Mouse (Mus musculus): Measurements from ENCODE around the gene Rapgef5. TPM values are rescaled to one million over a fixed set of nuclear protein-coding genes. Genes with fewer than 3 reads are reported as not detected.

Gene Rapgef5
- polyA plus RNA-seq, 1 experiment from 2014 or later: 38.3 TPM

GRCm38 (mm10) chr12:117669610-117670400 is 153.5 kb downstream of the Rapgef5 start:
- no peak overlapping the region for H3K4me3 ChIP-seq (replicated peaks; ENCODE audit: low read length)
- no peak for ATAC-seq (ENCODE audit: low FRiP score)
- no peaks in the 10 kb centered on the region for H3K36me3 ChIP-seq (replicated peaks; ENCODE audit: control insufficient read depth, insufficient read depth)
- no peak overlapping the region for H3K4me2 ChIP-seq (replicated peaks)
- 89% methylated on average over 10 of the region's 10 CpGs for WGBS
- no peaks in the 10 kb centered on the region for H3K9me3 ChIP-seq (ENCODE audit: control insufficient read depth, low read length)
- H3K27ac ChIP-seq: no peak overlapping the region
- H3K4me1 ChIP-seq (replicated peaks; ENCODE audit: control insufficient read depth, insufficient read depth, low read length): no peaks in the 10 kb centered on the region
- no peak for DNase-seq (ENCODE audit: low spot score)
- H3K27me3 ChIP-seq (ENCODE audit: control insufficient read depth, insufficient read depth, low read length): no peaks in the 10 kb centered on the region
- H3K9ac ChIP-seq: no peak overlapping the region

GRCm38 (mm10) chr12:117673188-117673587 is 156.9 kb downstream of the Rapgef5 start:
- WGBS: 83% methylated on average over 2 of the region's 2 CpGs
- no peak for ATAC-seq (ENCODE audit: low FRiP score)

GRCm38 (mm10) chr12:117674511-117674910 is 158.2 kb downstream of the Rapgef5 start:
- H3K36me3 ChIP-seq (replicated peaks; ENCODE audit: control insufficient read depth, insufficient read depth): no peaks in the 10 kb centered on the region
- WGBS: 89% methylated on average over 2 of the region's 2 CpGs
- no peaks in the 10 kb centered on the region for H3K9me3 ChIP-seq (ENCODE audit: control insufficient read depth, low read length)
- no peak overlapping the region for H3K4me3 ChIP-seq (replicated peaks; ENCODE audit: low read length)
- DNase-seq (ENCODE audit: low spot score) (no peak), ATAC-seq (ENCODE audit: low FRiP score) (no peak)
- no peak overlapping the region for H3K27ac ChIP-seq
- no peaks in the 10 kb centered on the region for H3K4me1 ChIP-seq (replicated peaks; ENCODE audit: control insufficient read depth, insufficient read depth, low read length)
- H3K4me2 ChIP-seq (replicated peaks): no peak overlapping the region
- H3K9ac ChIP-seq: no peak overlapping the region
- no peaks in the 10 kb centered on the region for H3K27me3 ChIP-seq (ENCODE audit: control insufficient read depth, insufficient read depth, low read length)

More at GRCm38 (mm10) chr12:117673188-117673587, 156.9 kb downstream of the Rapgef5 start:
- H3K9ac ChIP-seq: no peak overlapping the region
- DNase-seq (ENCODE audit: low spot score): no peak
- no peaks in the 10 kb centered on the region for H3K27me3 ChIP-seq (ENCODE audit: control insufficient read depth, insufficient read depth, low read length)
- no peak overlapping the region for H3K27ac ChIP-seq
- H3K9me3 ChIP-seq (ENCODE audit: control insufficient read depth, low read length): no peaks in the 10 kb centered on the region
- H3K36me3 ChIP-seq (replicated peaks; ENCODE audit: control insufficient read depth, insufficient read depth): no peaks in the 10 kb centered on the region
- H3K4me2 ChIP-seq (replicated peaks): no peak overlapping the region
- no peaks in the 10 kb centered on the region for H3K4me1 ChIP-seq (replicated peaks; ENCODE audit: control insufficient read depth, insufficient read depth, low read length)
- no peak overlapping the region for H3K4me3 ChIP-seq (replicated peaks; ENCODE audit: low read length)

- Histone ChIP-seq H3K27me3 (ENCODE audit: control insufficient read depth, insufficient read depth, low read length) (no peaks in the 10 kb centered on the region), H3K9ac (no peak overlapping the region), H3K9me3 (ENCODE audit: control insufficient read depth, low read length) (no peaks in the 10 kb centered on the region), H3K4me1 (replicated peaks; ENCODE audit: control insufficient read depth, insufficient read depth, low read length) (no peaks in the 10 kb centered on the region; the same call in 1 of the 2 replicates), H3K4me3 (replicated peaks; ENCODE audit: low read length) (no peak overlapping the region), H3K27ac (no peak overlapping the region), H3K4me2 (replicated peaks) (no peak overlapping the region), H3K36me3 (replicated peaks; ENCODE audit: control insufficient read depth, insufficient read depth) (no peaks in the 10 kb centered on the region)
- WGBS: 88% methylated on average over 4 of the region's 4 CpGs
- DNase-seq (ENCODE audit: low spot score) (no peak), ATAC-seq (ENCODE audit: low FRiP score) (no peak)
Measured at GRCm38 (mm10) chr12:117676265-117676664, 160.0 kb downstream of the Rapgef5 start.

- Histone ChIP-seq H3K36me3 (replicated peaks; ENCODE audit: control insufficient read depth, insufficient read depth) (no peaks in the 10 kb centered on the region), H3K4me3 (replicated peaks; ENCODE audit: low read length) (no peak overlapping the region), H3K27ac (no peak overlapping the region), H3K9me3 (ENCODE audit: control insufficient read depth, low read length) (no peaks in the 10 kb centered on the region), H3K4me2 (replicated peaks) (no peak overlapping the region), H3K4me1 (replicated peaks; ENCODE audit: control insufficient read depth, insufficient read depth, low read length) (peaks cover 1% of the 10 kb centered on the region; the same call in 1 of the 2 replicates), H3K27me3 (ENCODE audit: control insufficient read depth, insufficient read depth, low read length) (no peaks in the 10 kb centered on the region), H3K9ac (no peak overlapping the region)
- WGBS: 77% methylated on average over 3 of the region's 3 CpGs
- no peak for DNase-seq (ENCODE audit: low spot score)
- no peak for ATAC-seq (ENCODE audit: low FRiP score)
Measured at GRCm38 (mm10) chr12:117678916-117679315, 162.6 kb downstream of the Rapgef5 start.

GRCm38 (mm10) chr12:117679795-117680194 is 163.5 kb downstream of the Rapgef5 start:
- H3K36me3 ChIP-seq (replicated peaks; ENCODE audit: control insufficient read depth, insufficient read depth): no peaks in the 10 kb centered on the region
- H3K4me3 ChIP-seq (replicated peaks; ENCODE audit: low read length): no peak overlapping the region
- no peaks in the 10 kb centered on the region for H3K27me3 ChIP-seq (ENCODE audit: control insufficient read depth, insufficient read depth, low read length)
- H3K4me1 ChIP-seq (replicated peaks; ENCODE audit: control insufficient read depth, insufficient read depth, low read length): peaks cover 10% of the 10 kb centered on the region; the same call in 1 of the 2 replicates
- no peaks in the 10 kb centered on the region for H3K9me3 ChIP-seq (ENCODE audit: control insufficient read depth, low read length)
- no peak overlapping the region for H3K9ac ChIP-seq
- DNase-seq (ENCODE audit: low spot score) (no peak), ATAC-seq (ENCODE audit: low FRiP score) (no peak)
- 81% methylated on average over 4 of the region's 4 CpGs for WGBS
- H3K4me2 ChIP-seq (replicated peaks): no peak overlapping the region
- no peak overlapping the region for H3K27ac ChIP-seq

GRCm38 (mm10) chr12:117681273-117681672 is 165.0 kb downstream of the Rapgef5 start:
- Histone ChIP-seq H3K4me2 (replicated peaks) (no peak overlapping the region), H3K36me3 (replicated peaks; ENCODE audit: control insufficient read depth, insufficient read depth) (no peaks in the 10 kb centered on the region), H3K27ac (no peak overlapping the region), H3K9me3 (ENCODE audit: control insufficient read depth, low read length) (no peaks in the 10 kb centered on the region), H3K9ac (no peak overlapping the region), H3K4me1 (replicated peaks; ENCODE audit: control insufficient read depth, insufficient read depth, low read length) (peaks cover 16% of the 10 kb centered on the region; the same call in 1 of the 2 replicates), H3K4me3 (replicated peaks; ENCODE audit: low read length) (no peak overlapping the region), H3K27me3 (ENCODE audit: control insufficient read depth, insufficient read depth, low read length) (no peaks in the 10 kb centered on the region)
- WGBS: 77% methylated on average over 4 of the region's 4 CpGs
- DNase-seq (ENCODE audit: low spot score): no peak
- no peak for ATAC-seq (ENCODE audit: low FRiP score)

- Histone ChIP-seq H3K9ac (no peak overlapping the region), H3K4me2 (replicated peaks) (no peak overlapping the region), H3K27me3 (ENCODE audit: control insufficient read depth, insufficient read depth, low read length) (no peaks in the 10 kb centered on the region), H3K36me3 (replicated peaks; ENCODE audit: control insufficient read depth, insufficient read depth) (no peaks in the 10 kb centered on the region), H3K27ac (no peak overlapping the region), H3K4me1 (replicated peaks; ENCODE audit: control insufficient read depth, insufficient read depth, low read length) (peaks cover 33% of the 10 kb centered on the region), H3K4me3 (replicated peaks; ENCODE audit: low read length) (no peak overlapping the region), H3K9me3 (ENCODE audit: control insufficient read depth, low read length) (no peaks in the 10 kb centered on the region)
- 58% methylated on average over 2 of the region's 2 CpGs for WGBS
- DNase-seq (ENCODE audit: low spot score) (no peak), ATAC-seq (ENCODE audit: low FRiP score) (no peak)
Measured at GRCm38 (mm10) chr12:117683377-117683776, 167.1 kb downstream of the Rapgef5 start.

- Histone ChIP-seq H3K36me3 (replicated peaks; ENCODE audit: control insufficient read depth, insufficient read depth) (no peaks in the 10 kb centered on the region), H3K27me3 (ENCODE audit: control insufficient read depth, insufficient read depth, low read length) (no peaks in the 10 kb centered on the region), H3K9me3 (ENCODE audit: control insufficient read depth, low read length) (no peaks in the 10 kb centered on the region), H3K4me1 (replicated peaks; ENCODE audit: control insufficient read depth, insufficient read depth, low read length) (peaks cover 33% of the 10 kb centered on the region), H3K27ac (no peak overlapping the region), H3K9ac (no peak overlapping the region), H3K4me3 (replicated peaks; ENCODE audit: low read length) (no peak overlapping the region), H3K4me2 (replicated peaks) (no peak overlapping the region)
- ATAC-seq (ENCODE audit: low FRiP score) (no peak), DNase-seq (ENCODE audit: low spot score) (no peak)
- WGBS: 17% methylated on average over 3 of the region's 3 CpGs
Measured at GRCm38 (mm10) chr12:117683984-117684383, 167.7 kb downstream of the Rapgef5 start.

Data from hindbrain, embryonic 14.5 days (tissue).